Mouse (Mus musculus) hindbrain, embryonic 11.5 days (tissue): ENCODE measurements around the gene Trim7. TPM values are rescaled to one million over a fixed set of nuclear protein-coding genes. Genes with fewer than 3 reads are reported as not detected.

Experiments
- polyA plus RNA-seq: library from polyadenylated mRNA; unstranded; fragments of >200 nt; fragmentation: Nextera tagmentation; extraction: Ambion mirVana; gene quantifications from 2 replicates; pipeline ENCODE4 v1.2.1, GENCODE M21; 2014

Gene Trim7
- polyA plus RNA-seq, 1 experiment from 2014 or later, result 0.56 TPM

Other genes starting within 250 kb of the Trim7 start
- gene Rack1, start 25.8 kb upstream of the Trim7 start, polyA plus RNA-seq, result 654 and 661 TPM in 2 replicates
- 4.2 and 4.5 TPM in 2 replicates for gene Trim41, start 8.8 kb upstream of the Trim7 start, polyA plus RNA-seq
- gene Gm12184, start 515 bp downstream of the Trim7 start, polyA plus RNA-seq, result 5.8 and 7.4 TPM in 2 replicates
- gene Irgm1, start 45.5 kb downstream of the Trim7 start, polyA plus RNA-seq, result 1.5 and 2.1 TPM in 2 replicates
- 0.14 and 0.26 TPM in 2 replicates for gene Gm5431, start 76.1 kb downstream of the Trim7 start, polyA plus RNA-seq
- 1.8 and 2.3 TPM in 2 replicates for gene Psme2b, start 120.0 kb downstream of the Trim7 start, polyA plus RNA-seq
- 0.14 TPM in 1 of 2 replicates, not detected in the other for gene Olfr56, start 152.7 kb downstream of the Trim7 start, polyA plus RNA-seq
- 0.17 and 0.54 TPM in 2 replicates for gene 9930111J21Rik1, start 153.3 kb downstream of the Trim7 start, polyA plus RNA-seq
- gene Gm12185, start 166.1 kb downstream of the Trim7 start, polyA plus RNA-seq, result not detected in 2 replicates
- gene Tgtp1, start 168.0 kb downstream of the Trim7 start, polyA plus RNA-seq, result not detected in 2 replicates
- 0.11 and 0.42 TPM in 2 replicates for gene 9930111J21Rik2, start 225.1 kb downstream of the Trim7 start, polyA plus RNA-seq
- gene Tgtp2, start 238.1 kb downstream of the Trim7 start, polyA plus RNA-seq, result not detected in 2 replicates